Mouse (Mus musculus) erythroblast, embryonic 14.5 days (primary cell): ENCODE measurements around the gene Tiam1. TPM values are rescaled to one million over a fixed set of nuclear protein-coding genes. Genes with fewer than 3 reads are reported as not detected.

Experiments
- H3K27me3 ChIP-seq: 2 replicates; pipeline ENCODE4 v1.6.1; 2012; ENCODE audit warnings: inconsistent platforms; ENCODE audit not compliant: control insufficient read depth
- H3K36me3 ChIP-seq: 2 replicates; pipeline ENCODE4 v1.6.1; 2012; ENCODE audit warnings: mild to moderate bottlenecking, inconsistent platforms; ENCODE audit not compliant: control insufficient read depth
- H3K4me1 ChIP-seq: 2 replicates; pipeline ENCODE4 v1.6.1; 2012; ENCODE audit warnings: inconsistent platforms; ENCODE audit not compliant: control insufficient read depth
- H3K4me3 ChIP-seq: replicated peaks from 2 replicates; pipeline ENCODE3; 2012; ENCODE audit warnings: moderate library complexity, mild to moderate bottlenecking, inconsistent platforms
- H3K9me3 ChIP-seq: 2 replicates; pipeline ENCODE4 v1.6.1; 2012; ENCODE audit warnings: low read length, inconsistent platforms, mixed read lengths; ENCODE audit not compliant: control insufficient read depth
- GATA1 ChIP-seq: IDR thresholded peaks from 2 replicates; pipeline ENCODE4 v1.6.1; 2012; ENCODE audit warnings: low read length, inconsistent platforms, mixed read lengths
- TAL1 ChIP-seq: IDR thresholded peaks from 3 replicates; pipeline ENCODE4 v1.6.1; 2012; ENCODE audit warnings: low read length, inconsistent platforms, mixed read lengths
- polyA plus RNA-seq: library from polyadenylated mRNA; stranded (reverse); fragments of >175 nt; gene quantifications from 2 replicates; pipeline ENCODE4 v1.2.3, GENCODE M21; 2012

The Tiam1 gene
- polyA plus RNA-seq, 1 experiment, result 0.89 TPM

- no peaks in the 10 kb centered on the region for H3K36me3 ChIP-seq
- H3K4me1 ChIP-seq, result no peaks in the 10 kb centered on the region
- H3K9me3 ChIP-seq, result peaks cover 3% of the 10 kb centered on the region
- TF ChIP-seq TAL1, result no peak
- TF ChIP-seq GATA1, result no peak
- no peaks in the 10 kb centered on the region for H3K27me3 ChIP-seq
- H3K4me3 ChIP-seq, result no peak overlapping the region
These were observed 388.9 kb downstream of the Tiam1 start for GRCm38 (mm10) chr16:89754709-89755108.

- no peaks in the 10 kb centered on the region for H3K4me1 ChIP-seq
- H3K36me3 ChIP-seq, result no peaks in the 10 kb centered on the region
- H3K4me3 ChIP-seq, result no peak overlapping the region
- H3K9me3 ChIP-seq, result peaks cover 7% of the 10 kb centered on the region
- no peak for TF ChIP-seq GATA1
- no peak for TF ChIP-seq TAL1
- no peaks in the 10 kb centered on the region for H3K27me3 ChIP-seq
These were observed 395.7 kb downstream of the Tiam1 start for GRCm38 (mm10) chr16:89747864-89748263.

GRCm38 (mm10) chr16:89739559-89739958 is 404.0 kb downstream of the Tiam1 start:
- H3K36me3 ChIP-seq, result no peaks in the 10 kb centered on the region
- H3K9me3 ChIP-seq, result peaks cover 10% of the 10 kb centered on the region
- H3K27me3 ChIP-seq, result no peaks in the 10 kb centered on the region
- no peak overlapping the region for H3K4me3 ChIP-seq
- H3K4me1 ChIP-seq, result no peaks in the 10 kb centered on the region
- TF ChIP-seq TAL1 (no peak), GATA1 (no peak)

- Histone ChIP-seq H3K4me3 (no peak overlapping the region), H3K36me3 (no peaks in the 10 kb centered on the region), H3K27me3 (no peaks in the 10 kb centered on the region), H3K4me1 (no peaks in the 10 kb centered on the region), H3K9me3 (peaks cover 10% of the 10 kb centered on the region)
- TF ChIP-seq GATA1 (no peak), TAL1 (no peak)
These were observed 404.6 kb downstream of the Tiam1 start for GRCm38 (mm10) chr16:89738963-89739362.

Other genes with a start within 250 kb of the Tiam1 start
- 87.1 and 109 TPM in 2 replicates for gene Sod1, start 77.0 kb upstream of the Tiam1 start, polyA plus RNA-seq
- gene Scaf4, start 140.7 kb upstream of the Tiam1 start, polyA plus RNA-seq, result 5.7 and 6.0 TPM in 2 replicates
- 0.01 TPM in 1 of 2 replicates, not detected in the other for gene Hunk, start 242.2 kb upstream of the Tiam1 start, polyA plus RNA-seq